Mouse (Mus musculus): ENCODE measurements at regions not wholly inside any gene's neighbourhood (a gene's known extent, or its start where the extent isn't known, plus 50 kb on each side); places are given as distances from the start of the nearest gene placed in this dataset.

DNA sequence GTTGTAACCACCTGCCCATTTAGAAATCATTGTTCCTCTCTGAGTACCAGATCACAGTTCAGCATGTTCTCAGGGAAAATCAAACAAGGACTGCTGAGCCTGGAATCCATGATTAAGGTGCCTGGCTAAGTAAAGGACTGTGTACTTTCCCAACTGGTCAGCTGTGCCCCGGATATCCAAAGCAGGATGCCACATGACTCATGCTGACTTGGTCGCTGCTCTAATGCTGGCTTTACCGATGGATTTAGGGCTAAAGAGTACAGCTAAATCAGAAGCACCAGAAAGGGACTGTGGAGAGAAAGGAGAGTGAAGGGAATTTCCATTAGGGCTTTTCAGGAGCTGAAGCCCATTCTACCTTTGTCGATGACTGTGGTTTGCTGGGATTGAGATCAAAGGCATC is 119.6 kb downstream of the Bmp2 start:
- TF ChIP-seq CTCF (IDR thresholded peaks at IDR 0.05; ENCODE audit: borderline replicate concordance, extremely low read depth, insufficient read depth, insufficient read length) (no peak), POLR2A (IDR thresholded peaks at IDR 0.05; ENCODE audit: borderline replicate concordance, extremely low read depth, insufficient read depth, insufficient read length, poor library complexity, severe bottlenecking) (no peak)

All from brain, embryonic 14.5 days (tissue).